Mouse (Mus musculus): ENCODE measurements around the gene Igf1r.
A peak's percentile ranks its signal among the peaks of the same experiment; 100 is the strongest.

- TF ChIP-seq CTCF (IDR thresholded peaks at IDR 0.05; ENCODE audit: low read depth) (no peak), EP300 (optimal IDR thresholded peaks at IDR 0.05) (peak; percentile 39)
Observed at GRCm38 (mm10) chr7:68153269-68153668, 200.6 kb downstream of the Igf1r start.
